Mouse (Mus musculus) heart, postnatal 10 days (tissue): Measurements from ENCODE around the gene Kif13a. TPM values are rescaled to one million over a fixed set of nuclear protein-coding genes. Genes with fewer than 3 reads are reported as not detected.

Experiments
- DNase-seq, 2 experiments: peaks; one replicate each; pipeline ENCODE4 v3.0.0; 2021
- intact Hi-C: fragments of 180-260 bp; cut with DNase I; formaldehyde crosslinking; loops from one replicate; pipeline ENCODE4 v1.15.1; 2025
- total RNA-seq, 2 experiments: library from RNA; stranded (reverse); gene quantifications; 2 replicates each; pipeline ENCODE4 v1.2.3; 2021

Kif13a gene
- total RNA-seq, 2 experiments from 2014 or later: 98.7 to 101 TPM

DNA sequence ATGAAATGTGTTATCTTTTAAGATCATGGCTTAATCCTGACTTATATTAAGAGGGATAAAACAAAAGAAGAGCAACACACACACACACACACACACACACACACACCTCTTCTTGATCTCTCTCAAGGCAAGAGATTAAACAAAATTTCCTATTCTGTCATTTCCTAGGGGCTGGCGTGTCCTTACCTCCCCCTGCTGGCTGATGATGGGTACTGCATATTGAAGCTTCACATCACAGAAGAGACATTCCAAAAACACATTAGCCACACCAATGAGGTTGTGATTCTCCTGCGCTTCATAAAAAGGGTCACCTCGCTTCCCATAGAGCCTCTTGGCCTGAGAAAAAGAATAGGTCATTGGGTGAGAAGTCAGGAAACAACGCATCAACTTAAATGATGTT lies 131.5 kb downstream of the Kif13a start:
- peak; percentile 59 to 65 for DNase-seq
- intact Hi-C loops: loop anchor here (2.0 kb wide), 1 partner anchor 487 kb away; no protein-coding TSS in a partner anchor

DNA sequence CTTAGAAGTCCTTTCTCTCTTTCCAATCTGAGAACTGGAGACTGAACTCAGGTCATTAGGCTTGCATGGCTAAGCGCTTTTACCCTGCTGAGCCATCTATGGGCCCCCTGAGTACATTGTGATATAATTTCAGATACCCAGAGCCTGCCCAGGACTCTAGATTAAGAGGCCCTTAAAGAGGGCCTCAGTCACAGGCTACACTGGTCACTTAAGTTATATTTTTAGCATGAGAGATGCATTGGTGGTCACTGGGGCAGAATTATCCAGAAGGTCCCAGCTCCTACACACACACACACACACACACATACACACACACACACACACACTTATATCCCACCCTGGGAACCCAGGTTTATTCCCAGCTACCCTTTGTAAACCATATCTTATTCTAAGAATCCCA lies 133.3 kb downstream of the Kif13a start:
- no peak for DNase-seq
- intact Hi-C loops: no loop called here

DNA sequence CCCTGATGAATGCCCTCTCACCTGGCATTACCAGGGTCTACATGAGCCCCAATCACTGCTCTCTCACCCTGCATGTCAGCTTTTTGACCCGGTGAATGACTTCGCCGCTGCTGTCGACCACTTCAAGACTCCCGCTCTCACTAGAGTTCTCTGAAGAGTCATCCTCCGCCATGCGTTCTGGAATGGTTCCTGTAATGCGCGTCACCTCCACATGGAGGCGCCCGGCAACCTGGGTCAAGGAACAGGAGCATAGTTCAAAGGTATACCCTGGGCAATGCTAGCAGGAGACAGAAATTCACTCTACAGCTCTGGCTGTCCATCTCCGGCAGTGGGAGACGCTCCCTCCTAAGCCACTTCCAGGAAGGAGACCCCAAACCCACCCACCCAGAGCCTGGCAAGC lies 135.8 kb downstream of the Kif13a start:
- peak in 1 of 2 experiments; percentile 28 for DNase-seq

DNA sequence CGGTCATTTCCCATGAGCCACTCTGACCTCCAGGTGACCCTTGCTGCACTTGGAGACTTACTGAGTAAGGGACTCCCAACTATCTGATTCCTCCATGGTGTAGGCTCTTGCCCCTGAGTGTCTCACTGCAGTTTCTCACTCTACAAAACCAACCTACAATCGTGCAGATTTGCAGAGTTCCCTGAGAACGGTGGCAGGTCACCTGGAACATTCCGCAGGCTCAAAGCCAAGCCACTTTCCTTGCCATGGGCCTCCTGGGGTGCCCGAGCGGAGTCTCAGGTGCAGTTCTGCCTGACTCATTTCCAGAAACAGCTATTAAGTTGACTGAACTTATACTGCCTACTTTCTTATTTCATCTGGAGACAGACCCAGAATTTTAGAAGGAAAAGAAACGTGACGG lies 141.2 kb downstream of the Kif13a start:
- intact Hi-C loops: no loop called here
- peak; percentile 19 to 32 for DNase-seq

More for the DNA sequence above, 135.8 kb downstream of the Kif13a start:
- intact Hi-C loops: no loop called here

DNA sequence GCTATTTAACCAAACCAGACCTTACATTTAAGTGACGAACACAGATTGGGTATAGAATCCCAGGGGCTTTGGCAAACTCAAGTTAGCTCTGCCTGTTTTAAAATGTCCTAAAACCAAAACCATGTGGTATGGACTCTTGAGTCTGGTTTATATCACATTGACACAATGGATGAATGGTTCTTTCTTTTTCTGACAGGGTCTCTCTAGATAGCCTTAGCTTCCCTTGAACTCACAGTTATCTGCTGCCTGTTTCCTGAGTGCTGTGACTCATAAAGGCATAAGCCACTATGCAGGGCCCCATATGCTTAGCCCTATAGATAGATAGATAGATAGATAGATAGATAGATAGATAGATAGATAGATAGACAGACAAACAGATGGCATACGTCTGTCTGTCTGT lies 142.8 kb downstream of the Kif13a start:
- intact Hi-C loops: no loop called here
- no peak for DNase-seq

DNA sequence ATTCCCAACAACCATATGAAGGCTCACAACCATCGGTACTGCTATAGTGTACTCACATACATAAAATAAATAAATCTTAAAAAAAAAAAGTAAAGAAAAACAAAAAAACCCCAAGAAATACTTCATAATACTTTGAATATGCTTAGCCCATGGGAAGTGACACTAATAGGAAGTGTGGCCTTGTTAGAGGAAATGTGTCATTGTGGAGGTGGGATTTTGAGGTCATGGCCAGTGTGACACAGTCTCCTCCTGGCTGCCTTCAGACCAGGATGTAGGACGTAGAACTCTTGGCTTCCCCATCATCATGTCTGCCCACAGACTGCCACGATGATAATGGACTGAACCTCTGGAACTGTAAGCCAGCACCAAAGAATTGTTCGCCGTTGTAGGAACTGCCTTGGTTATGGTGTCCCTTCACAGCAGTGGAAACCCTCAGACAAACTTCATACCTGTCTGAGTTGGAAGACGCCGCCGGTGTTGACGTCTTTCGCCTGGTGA lies 143.6 kb downstream of the Kif13a start:
- intact Hi-C loops: no loop called here
- DNase-seq: no peak

DNA sequence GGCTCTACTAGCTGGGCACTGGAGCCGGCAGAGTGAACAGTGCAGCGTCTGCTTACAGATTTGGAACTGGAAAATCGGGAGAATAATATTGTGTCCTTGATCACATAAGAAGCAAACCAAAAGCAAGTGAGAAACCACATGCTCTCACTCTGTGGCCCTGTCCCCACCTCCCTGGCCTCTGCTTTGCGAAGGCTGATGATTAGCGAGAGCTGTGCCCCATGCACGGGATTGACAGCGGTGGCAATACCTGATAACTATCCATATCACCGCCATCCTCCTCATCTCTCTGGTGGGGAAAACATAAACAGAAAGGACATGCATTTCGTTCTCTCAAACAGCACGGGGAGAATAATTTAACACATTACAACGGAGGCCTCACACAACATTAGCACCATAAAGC lies 149.3 kb downstream of the Kif13a start:
- intact Hi-C loops: no loop called here
- DNase-seq: no peak

DNA sequence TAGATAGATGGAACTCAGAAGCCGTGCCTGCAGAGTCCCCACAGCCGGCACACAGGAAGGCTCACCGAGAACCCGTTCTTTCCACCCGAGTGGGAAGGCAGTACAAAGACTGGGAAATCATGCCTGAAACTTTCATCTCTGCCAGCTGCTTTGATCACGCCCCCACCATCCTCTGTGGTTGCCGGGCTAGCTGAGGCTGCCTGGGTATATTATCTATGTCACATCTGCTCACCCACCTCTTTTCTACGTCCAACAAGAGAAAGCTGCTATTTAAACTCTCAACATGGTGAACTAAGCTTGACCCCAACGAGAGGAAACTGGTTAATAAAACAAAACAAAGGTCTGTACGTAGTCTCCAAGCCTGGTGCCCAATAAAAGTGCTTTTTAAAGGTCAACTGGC lies 149.8 kb downstream of the Kif13a start:
- DNase-seq: no peak
- intact Hi-C loops: no loop called here

DNA sequence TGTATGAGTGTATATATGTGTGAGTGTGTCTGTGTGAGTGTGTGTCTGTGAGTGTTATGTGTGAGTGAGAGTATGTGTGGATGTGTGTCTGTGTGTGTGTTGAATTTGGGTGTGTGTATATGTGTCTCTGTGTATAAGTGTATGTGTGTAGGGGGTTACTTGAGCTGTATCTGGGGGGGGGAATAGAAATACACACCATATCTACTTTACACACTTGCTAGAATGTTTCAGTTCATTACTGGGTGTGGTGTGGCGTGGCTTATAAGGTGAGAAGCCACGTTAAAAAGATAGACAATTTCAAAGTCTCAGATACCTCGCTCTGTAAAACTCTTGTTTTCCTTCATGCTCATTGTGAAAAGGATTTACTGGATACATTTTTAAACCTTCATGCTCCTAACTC lies 152.2 kb downstream of the Kif13a start:
- intact Hi-C loops: no loop called here

DNA sequence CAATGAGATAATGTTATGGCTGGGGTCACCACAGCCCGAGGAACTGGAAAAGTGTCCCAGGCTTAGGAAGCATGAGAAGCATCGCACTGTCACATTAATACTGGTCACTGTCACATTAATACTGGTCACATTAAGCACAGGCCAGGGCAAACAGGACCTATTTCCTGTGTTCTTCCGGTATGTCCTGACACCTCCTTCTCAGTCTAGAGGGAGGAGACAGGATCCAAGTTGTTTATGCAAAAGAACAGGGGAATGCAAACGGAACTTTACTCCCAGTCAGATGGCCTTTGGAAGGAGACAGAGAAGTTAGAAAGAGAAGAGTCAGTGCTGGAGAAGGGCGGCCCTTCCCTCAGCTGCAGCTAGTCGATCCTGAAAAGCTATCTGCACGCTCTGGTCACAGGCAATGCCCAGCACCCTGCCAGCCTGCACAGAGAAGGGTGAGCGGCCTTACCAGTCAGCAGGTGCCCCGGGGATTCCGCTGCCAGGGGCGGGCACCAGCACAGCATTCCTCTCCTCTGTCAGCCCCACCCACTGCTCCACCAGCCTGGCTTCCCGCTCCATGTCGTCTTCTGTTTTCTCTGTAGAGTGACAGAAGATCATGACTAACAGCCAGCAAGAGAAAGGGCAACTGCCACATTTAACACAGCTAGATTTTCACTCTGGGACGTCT lies 152.9 kb downstream of the Kif13a start:
- DNase-seq: peak; percentile 39 to 40
- intact Hi-C loops: no loop called here

More for the DNA sequence above, 152.2 kb downstream of the Kif13a start:
- DNase-seq: no peak

DNA sequence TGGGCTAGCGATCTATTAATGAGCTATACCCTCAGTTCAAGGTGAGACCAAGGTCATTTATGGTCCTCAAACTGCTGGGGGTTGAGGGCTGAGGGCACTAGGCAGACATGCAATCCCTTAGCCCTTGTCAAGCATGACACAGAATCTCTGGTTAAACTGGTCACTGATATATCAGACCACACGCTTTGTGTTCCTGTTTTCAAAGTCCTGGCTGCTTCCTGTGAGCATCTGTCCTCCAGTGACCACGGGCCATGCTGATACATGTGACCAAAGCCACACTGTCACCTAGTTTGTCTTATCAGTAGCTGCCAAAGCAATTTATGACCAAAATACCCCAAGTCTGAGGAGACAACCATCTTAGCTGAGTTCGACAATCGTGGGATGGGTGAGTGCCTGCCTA lies 154.7 kb downstream of the Kif13a start:
- DNase-seq: no peak
- intact Hi-C loops: no loop called here

DNA sequence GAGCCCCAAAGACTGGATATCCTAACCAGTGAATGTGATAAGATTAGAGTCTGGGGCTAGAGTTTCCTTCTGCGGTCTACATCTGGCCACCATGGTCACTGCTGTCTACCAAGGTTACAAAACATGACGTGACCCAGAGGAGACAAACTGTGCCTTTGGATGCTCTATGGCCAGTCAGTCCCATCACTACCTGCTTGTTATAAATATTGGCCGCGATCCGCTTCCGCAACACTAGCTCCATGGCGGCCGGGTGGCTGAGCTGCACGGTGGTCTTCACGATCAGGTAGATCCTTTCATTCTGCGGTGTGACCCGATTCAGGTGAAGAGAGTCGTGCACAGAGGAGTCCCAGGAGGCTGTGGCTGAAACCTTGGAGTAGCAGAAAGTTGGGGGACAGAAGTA lies 157.1 kb downstream of the Kif13a start:
- DNase-seq: no peak
- intact Hi-C loops: no loop called here

DNA sequence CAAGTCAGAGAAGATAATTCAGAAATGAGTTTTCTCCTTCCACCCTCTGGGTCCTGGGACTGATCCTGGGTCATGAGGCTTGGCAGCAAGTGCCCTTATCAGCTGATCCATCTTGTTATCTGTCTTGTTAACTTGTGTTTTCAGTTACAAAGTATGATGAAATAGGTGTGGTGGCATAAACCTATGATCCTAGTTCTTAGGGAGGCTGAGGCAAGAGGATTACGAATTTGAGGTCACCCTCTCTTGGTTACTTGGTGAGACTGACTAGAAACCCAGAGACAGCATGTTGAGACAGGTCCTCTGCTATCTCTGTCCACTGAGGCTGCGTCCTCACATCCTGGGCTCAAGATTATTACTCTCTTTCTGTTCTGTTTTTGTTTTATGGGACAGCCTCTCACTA lies 164.3 kb downstream of the Kif13a start:
- intact Hi-C loops: no loop called here

DNA sequence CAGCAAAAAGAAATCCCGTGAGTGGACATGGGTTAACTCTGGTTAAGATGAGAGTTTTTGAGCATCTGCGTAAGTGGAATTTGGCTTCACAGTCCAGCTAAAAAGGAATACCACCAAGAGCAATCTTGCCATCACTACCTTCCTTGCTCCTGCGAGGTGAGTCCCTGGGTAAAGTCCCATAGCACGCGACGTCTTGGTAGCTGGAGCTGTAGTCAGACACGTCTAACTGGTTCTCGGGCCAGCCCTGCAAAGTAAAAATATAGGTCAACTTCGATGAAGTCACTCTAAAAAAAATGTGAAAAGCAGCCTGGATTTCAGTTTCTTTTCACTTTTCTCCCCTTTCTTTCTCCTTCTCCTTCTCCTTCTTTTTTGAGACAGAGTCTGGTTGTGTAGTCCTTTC lies 166.5 kb downstream of the Kif13a start:
- DNase-seq: no peak
- intact Hi-C loops: no loop called here

More for the DNA sequence above, 164.3 kb downstream of the Kif13a start:
- DNase-seq: no peak

DNA sequence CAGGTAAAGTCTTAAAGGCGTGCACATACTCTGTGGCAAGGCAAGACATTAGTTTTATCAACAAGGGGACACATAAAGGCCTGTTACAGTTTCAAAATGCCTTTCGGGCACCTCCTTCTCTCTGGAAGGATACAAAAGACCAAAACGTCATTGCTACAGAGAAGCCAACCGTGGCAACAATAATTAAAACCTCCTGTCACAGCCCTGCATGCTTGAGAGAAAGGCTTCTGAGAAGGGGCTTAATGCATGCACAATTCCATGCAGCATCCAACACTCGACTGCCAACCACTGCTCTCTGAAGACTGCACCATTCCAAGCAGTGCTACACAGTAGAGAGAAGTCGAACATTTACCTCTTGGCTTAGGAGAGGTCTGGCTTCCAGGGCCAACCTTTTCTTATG lies 168.7 kb downstream of the Kif13a start:
- DNase-seq: no peak
- intact Hi-C loops: no loop called here

DNA sequence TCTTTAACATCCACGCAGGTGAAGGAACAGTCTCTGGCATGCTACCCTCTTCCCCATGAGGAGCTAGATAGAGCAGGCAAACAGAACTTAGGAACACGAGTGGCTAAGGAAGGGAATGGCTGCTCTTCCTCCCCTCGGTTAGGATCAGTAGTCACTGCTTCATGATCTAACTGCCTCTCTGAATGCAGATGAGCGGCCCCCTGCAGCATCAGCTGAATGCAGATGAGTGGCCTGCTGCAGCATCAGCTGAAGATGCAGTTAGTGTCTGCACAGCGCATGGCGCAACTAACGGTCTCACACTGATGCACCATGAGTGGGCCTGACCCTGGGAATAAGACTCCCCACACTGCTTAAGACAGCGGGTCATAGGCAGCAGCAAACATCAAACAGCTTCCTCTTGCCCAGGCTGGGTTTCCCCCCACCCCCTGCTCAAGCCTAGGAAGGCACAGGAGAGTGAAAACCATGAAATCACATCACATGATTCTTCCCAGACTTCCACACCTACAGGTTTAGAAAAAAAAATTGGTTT lies 170.3 kb downstream of the Kif13a start:
- intact Hi-C loops: no loop called here
- DNase-seq: no peak

DNA sequence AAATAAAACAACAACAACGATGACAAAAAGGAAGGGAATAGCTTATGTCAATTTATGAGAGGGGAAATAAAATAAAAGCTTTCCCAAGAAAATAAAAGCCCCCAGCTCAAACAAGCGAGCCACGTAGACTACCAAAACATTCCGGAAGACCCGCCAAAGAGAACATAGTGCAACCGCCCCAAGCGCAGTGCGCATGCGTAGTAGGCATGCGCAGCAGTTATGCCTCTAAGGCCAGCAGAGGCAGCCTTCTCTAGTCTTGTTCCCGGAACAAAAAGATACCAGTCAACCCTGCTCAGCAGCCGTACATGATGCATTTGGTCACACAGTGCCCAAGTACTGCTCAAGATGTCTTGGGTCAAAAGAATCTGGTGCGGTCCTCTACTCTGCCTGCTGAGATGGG lies 171.0 kb downstream of the Kif13a start:
- intact Hi-C loops: no loop called here
- no peak for DNase-seq

DNA sequence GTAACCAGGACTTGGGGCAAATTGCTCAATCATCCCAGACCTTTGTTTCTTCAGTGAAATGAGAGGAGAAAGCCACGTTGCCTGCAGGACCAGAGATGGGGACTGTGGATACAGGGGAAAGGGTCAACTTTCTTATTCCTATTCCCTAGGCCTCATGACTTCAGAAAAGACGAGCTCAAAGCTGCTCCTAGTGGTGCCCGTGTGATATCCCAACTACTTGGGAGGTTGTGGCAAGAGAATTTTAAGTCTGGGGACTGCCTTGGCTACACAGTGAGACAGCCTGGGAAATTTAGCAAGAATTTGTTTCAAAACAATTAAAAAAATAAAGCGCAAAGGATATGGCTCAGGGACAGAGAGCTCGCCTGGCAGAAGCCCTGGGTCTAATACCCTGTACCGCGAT lies 171.7 kb downstream of the Kif13a start:
- DNase-seq: no peak

DNA sequence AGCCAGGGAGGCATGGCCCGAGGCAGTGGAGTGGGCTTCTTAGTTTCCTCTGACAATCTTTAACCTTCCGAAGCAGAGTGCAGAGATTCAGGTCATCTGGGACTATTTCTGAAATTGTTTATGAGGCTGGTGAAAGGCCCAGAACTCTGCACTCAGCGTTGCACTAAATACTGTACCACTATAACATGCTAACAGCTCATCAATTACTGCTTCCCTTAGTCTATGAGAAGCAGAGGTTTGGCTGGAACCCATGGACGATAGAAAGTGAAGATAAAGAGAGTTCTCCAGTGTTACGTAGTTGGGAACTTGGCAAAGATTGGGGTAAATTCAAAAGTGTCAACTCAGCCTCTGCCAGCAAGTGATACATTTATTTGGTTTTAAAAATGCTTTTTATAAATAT lies 176.4 kb downstream of the Kif13a start:
- intact Hi-C loops: no loop called here

More for the DNA sequence above, 171.7 kb downstream of the Kif13a start:
- intact Hi-C loops: no loop called here

DNA sequence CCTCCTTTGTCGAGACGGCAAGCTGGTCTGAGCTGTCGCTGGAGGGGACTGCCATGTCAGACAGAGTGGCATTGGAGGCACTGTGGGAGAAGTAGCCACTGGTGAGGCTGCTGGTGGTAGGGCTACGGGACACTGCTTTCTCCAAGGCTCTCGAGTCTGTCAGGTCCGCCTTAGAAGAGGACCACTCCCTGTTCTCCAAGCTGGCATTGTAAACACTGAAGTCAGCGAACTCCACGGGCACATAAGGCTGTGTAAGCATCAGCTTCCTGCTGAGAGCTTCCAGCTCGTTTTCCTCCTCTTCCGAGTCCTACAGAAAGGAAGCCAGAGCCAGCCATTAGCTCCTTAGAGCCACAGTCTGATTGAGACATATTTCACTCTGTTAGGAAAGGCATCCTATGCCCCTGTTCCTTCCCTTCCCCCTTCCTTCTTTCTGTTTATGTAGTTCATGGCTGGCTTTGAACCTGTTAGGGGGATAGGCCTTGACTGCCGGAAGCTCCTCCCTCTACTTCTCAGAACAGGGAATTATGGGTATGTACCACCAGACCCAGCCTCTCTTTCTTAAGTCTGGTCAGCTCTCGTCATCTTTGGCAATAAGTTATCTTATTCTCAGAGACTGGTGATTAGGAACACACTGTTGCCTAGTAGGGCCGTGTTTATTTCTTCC lies 177.0 kb downstream of the Kif13a start:
- intact Hi-C loops: no loop called here
- DNase-seq: no peak

More for the DNA sequence above, 176.4 kb downstream of the Kif13a start:
- no peak for DNase-seq

DNA sequence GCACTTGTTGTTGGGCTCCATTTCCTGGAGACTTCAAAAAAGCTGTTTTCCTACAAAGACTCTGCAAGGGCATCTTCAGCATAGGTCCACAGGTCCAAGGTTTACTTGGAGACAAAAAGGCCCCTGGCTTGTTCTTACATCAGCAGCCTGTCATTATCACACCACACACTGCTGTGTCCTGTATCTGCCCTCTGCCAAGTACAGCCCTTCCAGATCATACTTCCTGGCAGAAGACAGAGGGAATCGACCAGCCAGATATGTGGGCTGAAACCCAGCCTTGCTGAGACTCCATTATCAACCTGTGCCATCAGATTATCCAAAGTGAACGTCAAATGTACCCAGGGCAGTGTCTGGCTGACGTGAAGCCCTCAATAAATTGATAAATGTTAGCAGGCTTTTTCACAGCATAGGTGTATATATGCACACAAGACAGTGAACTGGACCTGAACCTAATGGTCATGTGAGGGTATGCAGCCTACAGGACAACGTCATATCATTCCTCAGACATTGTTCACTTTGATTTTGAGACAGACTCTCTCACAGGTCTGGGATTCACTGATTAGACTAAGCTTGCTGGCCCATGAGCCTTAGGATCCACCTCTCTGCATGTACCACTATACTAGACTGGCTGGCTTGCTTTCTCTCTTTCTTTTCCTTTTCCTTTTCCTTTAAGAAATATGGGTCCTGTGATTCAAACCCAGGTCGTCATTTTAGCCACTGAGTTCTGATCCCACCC lies 181.4 kb downstream of the Kif13a start:
- intact Hi-C loops: no loop called here
- no peak for DNase-seq
